Mouse (Mus musculus) neutrophil, adult 83 days (primary cell): ENCODE results near the gene Serpina3m. TPM values are rescaled to one million over a fixed set of nuclear protein-coding genes. Genes with fewer than 3 reads are reported as not detected.

Source experiments
- total RNA-seq, 2 experiments: library from RNA; stranded (reverse); gene quantifications; one replicate each; pipeline ENCODE4 v1.2.4; 2023

Gene Serpina3m
- not detected for total RNA-seq

DNA sequence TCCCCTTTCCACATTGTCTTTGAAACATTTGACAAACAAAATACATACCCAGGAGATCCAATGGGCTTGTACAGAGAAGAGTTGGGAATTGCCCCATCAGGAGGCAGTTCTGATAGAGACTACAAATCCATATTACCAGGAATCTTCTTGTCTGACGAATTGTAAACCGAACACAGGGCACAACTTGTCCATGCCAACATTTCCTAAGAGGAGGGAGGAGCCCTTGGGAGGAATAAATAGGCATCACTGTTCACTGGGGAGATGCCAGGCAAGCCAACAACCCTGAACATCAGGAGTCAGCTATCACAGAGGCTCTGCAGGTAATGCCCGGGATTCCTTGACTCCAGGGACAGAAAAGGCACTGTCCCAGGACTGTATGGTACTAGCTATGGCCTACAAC, at the start of gene Serpina3m, which contains the start of gene Serpina3k:
Gene Serpina3m, plus strand, starts transcription at position 261 of the 400 bp plus-strand sequence.
Gene Serpina3k, plus strand, starts transcription at position 261 of the 400 bp plus-strand sequence.

DNA sequence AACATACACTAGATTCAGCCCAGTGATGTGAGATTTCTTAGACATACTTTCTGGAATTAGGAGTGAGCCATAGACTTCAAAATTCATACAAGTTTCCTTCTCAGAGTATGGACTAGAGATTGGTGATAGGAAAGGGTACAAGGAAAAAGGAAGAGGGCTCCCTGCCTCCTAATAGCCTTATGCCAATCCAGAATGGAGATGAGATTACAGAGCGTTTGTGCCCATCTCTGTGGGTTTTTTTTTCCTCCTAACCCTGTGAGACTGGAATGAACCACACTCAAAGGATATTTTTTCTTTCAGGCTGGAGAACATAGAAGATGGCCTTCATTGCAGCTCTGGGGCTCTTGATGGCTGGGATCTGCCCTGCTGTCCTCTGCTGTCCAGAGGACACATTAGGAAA, 24.0 kb upstream of the Serpina3m start, which contains the start of gene Serpina3j:
Gene Serpina3j, plus strand, starts transcription at position 301 of the 400 bp plus-strand sequence.

DNA sequence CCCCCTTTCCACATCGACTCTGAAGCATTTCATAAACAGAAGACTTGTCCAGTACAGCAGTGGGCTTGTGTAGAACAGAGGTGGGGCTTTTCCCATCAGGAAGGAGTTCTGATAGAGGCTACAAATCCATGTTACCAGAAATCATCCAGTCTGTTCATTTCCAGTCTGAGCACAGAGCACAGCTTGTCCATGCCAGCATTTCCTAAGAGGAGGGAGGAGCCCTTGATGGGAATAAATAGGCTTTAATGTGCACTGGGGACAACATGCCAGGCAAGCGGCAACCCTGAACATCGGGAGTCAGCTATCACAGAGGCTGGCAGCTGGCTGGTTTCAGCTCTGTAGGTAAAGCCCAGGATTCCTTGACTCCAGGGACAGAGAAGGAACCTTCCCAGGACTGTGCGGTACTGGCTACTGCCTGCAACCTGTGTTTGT, 68.2 kb downstream of the Serpina3m start, which contains the start of gene Serpina3n:
Gene Serpina3n, plus strand, starts transcription at position 276 of the 432 bp plus-strand sequence.

Other genes starting within 250 kb of the Serpina3m start
- gene Serpina5, start 237.4 kb upstream of the Serpina3m start, total RNA-seq, result not detected
- not detected for gene Serpina3a, start 225.8 kb upstream of the Serpina3m start, total RNA-seq
- gene Serpina3b, start 210.5 kb upstream of the Serpina3m start, total RNA-seq, result under 1 TPM in 1 of 2 experiments, not detected in 1; 0.20 TPM
- not detected for gene Serpina3c, start 184.6 kb upstream of the Serpina3m start, total RNA-seq
- under 1 TPM in 1 of 2 experiments, not detected in 1; 0.18 TPM for gene Serpina3f, start 123.9 kb upstream of the Serpina3m start, total RNA-seq
- 1 to 10 TPM; 1.8 to 2.1 TPM for gene Serpina3g, start 102.2 kb upstream of the Serpina3m start, total RNA-seq
- gene Serpina3i, start 75.4 kb upstream of the Serpina3m start, total RNA-seq, result not detected
- gene Serpina3j, start 23.9 kb upstream of the Serpina3m start, total RNA-seq, result not detected
- gene Serpina3k, start within 50 bp of the Serpina3m start, total RNA-seq, result not detected
- not detected for gene Serpina3n, start 68.2 kb downstream of the Serpina3m start, total RNA-seq
- gene Gsc, start 134.8 kb downstream of the Serpina3m start, total RNA-seq, result not detected